Mouse (Mus musculus) bone marrow, adult 2 months (tissue): ENCODE measurements around the gene 1700022I11Rik. TPM values are rescaled to one million over a fixed set of nuclear protein-coding genes. Genes with fewer than 3 reads are reported as not detected.

Experiments used
- H3K27ac ChIP-seq: fragments of 200-500 bp; 2 replicates; pipeline ENCODE4 v1.5.1; 2012; ENCODE audit warnings: low read depth, mild to moderate bottlenecking, control low read depth, inconsistent platforms, low read length; ENCODE audit not compliant: control insufficient read depth, poor library complexity, insufficient read depth
- H3K4me1 ChIP-seq: fragments of 200-500 bp; 2 replicates; pipeline ENCODE4 v1.6.1; 2011; ENCODE audit warnings: low read length; ENCODE audit not compliant: control insufficient read depth, insufficient read depth
- H3K4me3 ChIP-seq: fragments of 200-500 bp; replicated peaks from 2 replicates; pipeline ENCODE3; 2011; ENCODE audit warnings: mild to moderate bottlenecking, low read depth, low read length, control low read depth; ENCODE audit not compliant: control insufficient read depth
- CTCF ChIP-seq: fragments of 200-500 bp; IDR thresholded peaks from 2 replicates; pipeline ENCODE4 v1.5.1; 2011; ENCODE audit warnings: low read length, control low read depth; ENCODE audit not compliant: control insufficient read depth, insufficient read depth
- POLR2A ChIP-seq: fragments of 200-500 bp; IDR thresholded peaks from 2 replicates; pipeline ENCODE4 v1.6.1; 2011; ENCODE audit warnings: low read depth, mild to moderate bottlenecking, control low read depth, low read length, borderline replicate concordance; ENCODE audit not compliant: control insufficient read depth
- WGBS: fragments of 180-500 bp; shearing (Covaris S2); methylation state at CpG from one replicate; pipeline ENCODE4 v1.1.7; 2018; 5-methylcytosine and 5-hydroxymethylcytosine counted together
- polyA plus RNA-seq: library from polyadenylated mRNA; stranded (reverse); fragments of >200 nt; gene quantifications from 2 replicates; pipeline ENCODE4 v1.2.4, GENCODE M21; 2011; ENCODE audit warnings: low replicate concordance; ENCODE audit not compliant: missing spikeins, insufficient read depth, insufficient read length

Gene 1700022I11Rik
- polyA plus RNA-seq, 1 experiment = not detected

- Histone ChIP-seq H3K27ac (no peak overlapping the region), H3K4me3 (no peak overlapping the region), H3K4me1 (peaks cover 2% of the 10 kb centered on the region; the same call in 1 of the 2 replicates)
- TF ChIP-seq CTCF (no peak), POLR2A (no peak)
- 92% methylated on average over 9 of the region's 9 CpGs for WGBS
Measured at GRCm38 (mm10) chr4:43029749-43030148, 60.3 kb downstream of the 1700022I11Rik start.

GRCm38 (mm10) chr4:43030352-43030751 lies 60.9 kb downstream of the 1700022I11Rik start:
- H3K4me1 ChIP-seq = peaks cover 2% of the 10 kb centered on the region; the same call in 1 of the 2 replicates
- 76% methylated on average over 9 of the region's 9 CpGs for WGBS
- H3K4me3 ChIP-seq = peak overlapping the region; percentile 97
- no peak overlapping the region; the same call in 1 of the 2 replicates for H3K27ac ChIP-seq
- TF ChIP-seq POLR2A (no peak), CTCF (no peak)

- H3K27ac ChIP-seq = peak overlapping the region; percentile 83
- H3K4me1 ChIP-seq = peaks cover 2% of the 10 kb centered on the region; the same call in 1 of the 2 replicates
- WGBS = 3% methylated on average over 28 of the region's 28 CpGs
- H3K4me3 ChIP-seq = peak overlapping the region; percentile 97
- TF ChIP-seq POLR2A (no peak), CTCF (no peak)
Measured at GRCm38 (mm10) chr4:43030780-43031230, 61.4 kb downstream of the 1700022I11Rik start.

GRCm38 (mm10) chr4:43031237-43031995 lies 62.0 kb downstream of the 1700022I11Rik start, which contains the start of gene Stoml2:
TSS of gene Stoml2 (minus strand) at chr4:43031710.
- TF ChIP-seq CTCF (peak; percentile 35; the same call in 1 of the 2 replicates), POLR2A (peak; percentile 77; the same call in 1 of the 2 replicates)
- Histone ChIP-seq H3K27ac (peak within 1 kb of the TSS; percentile 83), H3K4me3 (peak within 1 kb of the TSS; percentile 97), H3K4me1 (peaks cover 2% of the 10 kb centered on the region; the same call in 1 of the 2 replicates)
- 2% methylated on average over 38 of the region's 38 CpGs for WGBS

GRCm38 (mm10) chr4:43032501-43032900 lies 63.1 kb downstream of the 1700022I11Rik start:
- Histone ChIP-seq H3K4me1 (peaks cover 4% of the 10 kb centered on the region), H3K27ac (no peak overlapping the region), H3K4me3 (no peak overlapping the region)
- 96% methylated on average over 1 of the region's 1 CpGs for WGBS
- TF ChIP-seq CTCF (no peak), POLR2A (no peak)

Other genes starting within 250 kb of the 1700022I11Rik start
- not detected in 2 replicates for gene 4930578G10Rik, start 234.1 kb upstream of the 1700022I11Rik start, polyA plus RNA-seq
- gene Ccl19, start 213.0 kb upstream of the 1700022I11Rik start, polyA plus RNA-seq = 3.8 TPM in 1 of 2 replicates, not detected in the other
- gene Ccl21a, start 195.6 kb upstream of the 1700022I11Rik start, polyA plus RNA-seq = not detected in 2 replicates
- 0.45 and 0.84 TPM in 2 replicates for gene Fam205a1, start 115.7 kb upstream of the 1700022I11Rik start, polyA plus RNA-seq
- not detected in 2 replicates for gene Gm12394, start 112.8 kb upstream of the 1700022I11Rik start, polyA plus RNA-seq
- gene Fam205c, start 95.4 kb upstream of the 1700022I11Rik start, polyA plus RNA-seq = not detected in 2 replicates
- gene Phf24, start 52.9 kb upstream of the 1700022I11Rik start, polyA plus RNA-seq = not detected in 2 replicates
- gene Dnajb5, start 19.8 kb upstream of the 1700022I11Rik start, polyA plus RNA-seq = 2.1 and 2.8 TPM in 2 replicates
- gene Vcp, start 30.9 kb downstream of the 1700022I11Rik start, polyA plus RNA-seq = 57.6 and 93.9 TPM in 2 replicates
- gene Fancg, start 40.9 kb downstream of the 1700022I11Rik start, polyA plus RNA-seq = 12.8 and 19.0 TPM in 2 replicates
- gene Pigo, start 56.2 kb downstream of the 1700022I11Rik start, polyA plus RNA-seq = 14.7 and 23.6 TPM in 2 replicates
- 40.9 and 48.4 TPM in 2 replicates for gene Stoml2, start 62.1 kb downstream of the 1700022I11Rik start, polyA plus RNA-seq
- gene Fam214b, start 76.6 kb downstream of the 1700022I11Rik start, polyA plus RNA-seq = 46.2 and 77.6 TPM in 2 replicates
- 0.61 and 3.8 TPM in 2 replicates for gene Unc13b, start 89.3 kb downstream of the 1700022I11Rik start, polyA plus RNA-seq